ENCODE assay signal across 14 mouse cellular contexts in the genomic region with DNA sequence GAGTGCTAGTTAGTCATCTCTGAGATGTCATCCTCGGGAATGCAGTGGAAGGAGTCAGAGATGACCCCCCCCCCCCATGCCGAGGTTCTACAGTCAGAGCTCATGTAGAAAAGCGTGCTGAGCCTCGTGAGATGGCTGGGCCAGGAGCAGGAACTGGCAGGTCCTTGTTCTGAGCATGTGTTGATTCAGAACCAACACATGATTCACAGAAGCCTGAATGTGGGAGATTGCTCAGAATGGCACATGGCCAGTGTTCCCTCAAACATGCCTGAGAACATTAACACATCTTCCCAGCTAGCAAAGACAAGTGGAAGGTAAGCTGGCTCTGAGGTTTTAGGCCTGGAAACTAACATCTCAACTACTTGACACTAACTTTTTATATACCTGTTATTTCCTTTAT. TPM values are rescaled to one million over a fixed set of nuclear protein-coding genes. Genes with fewer than 3 reads are reported as not detected.
DNase-seq lines count a peak whose midpoint lies in the region.
"Had no signal": no experiment of that assay in that cellular context is flagged by ENCODE, and none has a peak within 500 bp of the region (broad histone marks: within the 10 kb centered on the region; RNA-seq: fewer than 3 reads in every experiment).

No protein-coding gene starts in this region.

- DNase-seq in adrenal gland, postnatal 36 days, result peak; percentile 6 to 28
- DNase-seq in adrenal gland, adult 18-20 months (ENCODE audit: low spot score in 2 of 2), result no peak
- DNase-seq in 3134 (ENCODE audit: extremely low read depth, insufficient read length, low spot score), result peak; percentile 33
- peak; percentile 14 to 63 for DNase-seq in layer of hippocampus, adult 18-20 months (ENCODE audit: low spot score in 2 of 2)
- peak; percentile 17 for DNase-seq in right cerebral cortex, postnatal 14 days
- DNase-seq in heart, postnatal 25 days (ENCODE audit: low spot score), result no peak
- DNase-seq in spleen, postnatal 4 days (ENCODE audit: low spot score in 2 of 2), result no peak
- DNase-seq: cerebellum, adult 2 months; heart, adult 2 months; kidney, postnatal 4 days; liver, embryonic 13.5 days; thymus, postnatal 25 days had no signal

- intact Hi-C loops in heart, postnatal 25 days (cut with DNase I), result no loop called here

RNA-seq across cellular contexts. Expression of a gene that starts 18.5 kb away (rescaled TPM):
- under 1 TPM in 1 of 2 experiments, not detected in 1; 0.17 TPM for total RNA-seq in adrenal gland, postnatal 36 days (2021)
- not detected for total RNA-seq in adrenal gland, adult 18-20 months (2021)
- under 1 TPM in 1 of 2 experiments, not detected in 1; 0.05 TPM for total RNA-seq in layer of hippocampus, adult 18-20 months (2021)
- total RNA-seq in heart, postnatal 25 days (2021), result not detected
- total RNA-seq: common myeloid progenitor, adult 5-6 weeks; megakaryocyte progenitor cell, adult 5-6 weeks had no signal

RNA-seq across cellular contexts. Expression of a gene that starts 21.1 kb away (rescaled TPM):
- 100 to 1,000 TPM in 1 of 2 experiments, 10 to 100 TPM in 1; 97.7 to 101 TPM for total RNA-seq in adrenal gland, postnatal 36 days (2021)
- total RNA-seq in adrenal gland, adult 18-20 months (2021), result 10 to 100 TPM; 66.8 to 84.5 TPM
- total RNA-seq in layer of hippocampus, adult 18-20 months (2021), result 100 to 1,000 TPM; 106 to 110 TPM
- 10 to 100 TPM; 63.2 to 70.0 TPM for total RNA-seq in heart, postnatal 25 days (2021)

Comparison
In these comparisons a context has a peak if more than half of its experiments do, and no peak if none do; other contexts are left out.
1. DNase-seq: peak in adrenal gland, postnatal 36 days (2 of 2), 3134 (single experiment), layer of hippocampus, adult 18-20 months (2 of 2) and right cerebral cortex, postnatal 14 days (single experiment); none in adrenal gland, adult 18-20 months (0 of 2), heart, postnatal 25 days (single experiment) and spleen, postnatal 4 days (0 of 2).